Mouse (Mus musculus) heart, postnatal 10 days (tissue): Measurements from ENCODE around the gene Rrbp1. TPM values are rescaled to one million over a fixed set of nuclear protein-coding genes. Genes with fewer than 3 reads are reported as not detected.

ENCODE experiments used
- DNase-seq, 2 experiments: peaks; one replicate each; pipeline ENCODE4 v3.0.0; 2021
- intact Hi-C: fragments of 180-260 bp; cut with DNase I; formaldehyde crosslinking; loops from one replicate; pipeline ENCODE4 v1.15.1; 2025
- total RNA-seq, 2 experiments: library from RNA; stranded (reverse); gene quantifications; 2 replicates each; pipeline ENCODE4 v1.2.3; 2021

Gene Rrbp1
- 100 to 1,000 TPM; 147 to 160 TPM for total RNA-seq

DNA sequence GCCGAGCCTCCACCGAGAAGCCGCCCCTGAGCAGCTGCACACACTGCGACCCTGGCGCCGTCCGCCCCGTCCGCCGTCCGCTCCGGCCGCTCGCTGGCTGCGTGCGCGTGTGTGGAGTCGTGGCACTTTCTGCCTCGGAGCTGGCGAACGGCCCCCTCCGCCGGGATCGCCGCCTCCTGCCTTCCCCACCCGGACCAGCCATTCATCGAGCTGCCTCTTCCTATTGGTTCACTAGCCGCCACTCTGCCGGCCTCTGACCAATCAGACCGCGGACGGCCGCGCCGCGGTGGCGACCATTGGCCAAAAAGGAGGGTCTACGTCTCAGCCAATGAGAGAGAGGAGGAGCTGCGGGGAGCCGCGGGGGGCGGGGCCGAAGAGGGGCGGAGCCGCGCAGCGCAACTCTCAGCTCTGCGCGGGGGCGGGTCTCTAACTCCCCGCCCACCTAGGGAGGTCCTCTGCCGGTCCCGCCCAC is at the start of gene Rrbp1:
TSS of gene Rrbp1 (minus strand) at position 184 of the 472 bp plus-strand sequence.
- intact Hi-C loops: loop anchor here (2.0 to 10.0 kb wide), 4 partner anchors 76 to 260 kb away; partner anchors contain the start of genes Mgme1 and Snx5
- DNase-seq: peak; percentile 99 to 100

DNA sequence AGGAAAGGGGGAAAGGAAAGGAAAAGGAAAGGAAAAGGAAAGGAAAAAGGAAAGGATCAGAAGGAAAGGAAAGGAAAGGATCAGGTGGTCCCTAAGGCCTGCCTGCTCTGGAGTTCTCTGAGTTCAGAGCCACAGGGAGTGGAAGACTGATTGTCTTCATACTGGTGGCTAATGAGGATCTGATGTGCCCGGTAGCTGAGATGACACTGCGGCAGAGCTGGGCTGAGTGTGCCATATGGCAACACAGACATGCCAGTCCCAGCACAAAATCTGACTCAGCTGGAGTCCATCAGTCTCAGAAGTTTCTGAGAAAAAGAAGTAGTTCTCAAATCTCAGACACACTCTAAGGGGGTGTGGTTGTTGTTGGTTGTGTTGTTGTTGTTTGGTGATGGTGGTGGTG is 46.7 kb upstream of the Rrbp1 start:
- intact Hi-C loops: no loop called here
- DNase-seq: no peak

DNA sequence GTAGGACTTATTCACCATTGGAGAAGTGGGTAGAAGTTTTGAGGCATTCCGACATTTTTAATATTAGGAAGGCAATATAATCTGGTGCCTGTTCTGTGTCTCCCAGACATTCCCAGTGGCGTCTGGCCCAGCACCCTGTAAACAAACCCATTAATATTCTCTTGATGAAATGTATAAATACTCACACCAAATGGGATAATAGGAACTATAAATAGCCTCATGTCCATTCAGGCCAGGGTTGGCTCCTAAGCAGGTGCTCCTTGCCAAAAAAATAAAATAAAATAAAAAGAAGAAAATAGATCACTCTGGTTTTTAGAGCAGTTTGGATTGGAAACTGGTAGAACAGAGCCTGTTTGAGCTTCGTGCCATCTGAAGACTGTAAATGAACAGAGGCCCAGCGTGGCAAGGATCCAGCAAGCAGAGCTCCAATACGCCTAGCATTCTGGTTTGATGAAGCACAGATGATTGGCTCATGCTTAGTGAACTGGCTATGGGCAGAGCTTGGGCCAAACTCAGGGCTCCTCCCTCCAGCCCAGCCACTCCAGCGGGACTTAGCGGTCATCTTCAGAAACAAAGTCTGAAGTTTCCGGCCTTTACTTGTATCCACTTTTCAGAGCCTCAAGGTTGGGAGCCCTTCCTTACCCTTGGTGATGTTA is 41.5 kb upstream of the Rrbp1 start:
- DNase-seq: peak; percentile 57
- intact Hi-C loops: no loop called here

- intact Hi-C loops: no loop called here
- DNase-seq: no peak
Measured at GRCm38 (mm10) chr2:144050861-144051260, 39.8 kb upstream of the Rrbp1 start.

- no peak for DNase-seq
- intact Hi-C loops: no loop called here
Measured at GRCm38 (mm10) chr2:144050146-144050680, 39.1 kb upstream of the Rrbp1 start.

- intact Hi-C loops: no loop called here
- DNase-seq: no peak
Measured at GRCm38 (mm10) chr2:144046916-144047315, 35.9 kb upstream of the Rrbp1 start.

DNA sequence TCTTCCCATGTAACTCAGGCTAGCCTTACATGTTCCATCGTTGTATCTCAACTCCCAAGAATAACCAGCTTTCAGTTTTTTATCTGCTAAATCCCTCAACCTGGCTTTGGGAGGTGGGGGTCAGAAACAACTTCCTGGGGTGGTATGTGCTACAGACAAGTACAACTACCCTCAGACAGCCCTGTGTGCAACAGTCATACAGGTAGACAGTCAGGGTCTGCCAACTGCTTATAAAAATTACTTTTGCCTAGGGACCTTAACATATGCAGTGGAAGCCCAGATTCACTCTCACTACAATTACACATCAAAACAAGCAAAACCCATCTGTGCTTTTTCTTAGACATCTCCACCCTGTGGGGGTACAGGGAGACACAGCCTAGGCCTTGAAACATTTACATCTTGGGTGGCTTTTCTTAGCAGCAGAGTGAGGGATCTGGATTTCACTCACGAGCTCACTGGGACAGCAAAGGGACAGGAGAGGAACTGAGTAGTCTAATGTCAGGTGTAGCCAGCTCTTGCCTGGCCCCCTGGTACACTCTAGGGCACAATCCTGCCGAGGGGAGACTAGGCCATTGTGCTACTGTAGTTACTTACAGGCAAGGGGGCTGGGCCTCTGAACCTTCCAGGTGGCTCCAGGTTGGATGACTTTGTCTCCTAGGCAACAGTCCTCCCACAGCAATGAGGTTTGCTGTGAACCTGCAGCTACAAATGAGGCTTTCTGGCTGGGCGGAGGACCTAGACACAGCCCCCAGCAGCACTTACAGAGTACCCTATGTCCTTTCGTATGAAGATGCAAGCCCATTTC is 34.9 kb upstream of the Rrbp1 start:
- no peak for DNase-seq
- intact Hi-C loops: no loop called here

- DNase-seq: peak; percentile 67 to 70
- intact Hi-C loops: no loop called here
Measured at GRCm38 (mm10) chr2:144044726-144045125, 33.7 kb upstream of the Rrbp1 start.

- intact Hi-C loops: no loop called here
- DNase-seq: no peak
Measured at GRCm38 (mm10) chr2:144032664-144033063, 21.6 kb upstream of the Rrbp1 start, which contains the start of gene Banf2. Gene Banf2 (plus strand): TSS chr2:144033059.

- intact Hi-C loops: no loop called here
- no peak for DNase-seq
Measured at GRCm38 (mm10) chr2:144030791-144031190, 19.7 kb upstream of the Rrbp1 start.

DNA sequence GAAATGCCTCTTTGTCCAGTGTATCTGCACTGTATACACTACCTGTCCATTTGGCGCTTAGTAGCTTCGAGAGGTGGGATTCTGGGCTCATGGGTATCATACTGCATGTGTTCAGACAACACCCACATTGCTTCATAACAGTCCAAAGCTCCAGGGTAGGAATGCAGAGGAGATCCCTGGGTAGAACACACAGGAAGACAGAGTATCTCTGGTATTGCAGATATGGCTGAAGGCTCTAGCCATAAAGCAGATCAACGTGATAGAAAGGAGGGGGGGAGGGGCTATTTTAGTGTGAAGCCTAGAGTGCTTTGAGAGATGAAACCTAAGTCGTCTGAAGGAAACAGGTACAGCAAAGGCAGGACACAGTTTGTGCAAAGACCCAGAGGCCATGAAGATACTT is 15.4 kb upstream of the Rrbp1 start:
- intact Hi-C loops: no loop called here
- no peak for DNase-seq

DNA sequence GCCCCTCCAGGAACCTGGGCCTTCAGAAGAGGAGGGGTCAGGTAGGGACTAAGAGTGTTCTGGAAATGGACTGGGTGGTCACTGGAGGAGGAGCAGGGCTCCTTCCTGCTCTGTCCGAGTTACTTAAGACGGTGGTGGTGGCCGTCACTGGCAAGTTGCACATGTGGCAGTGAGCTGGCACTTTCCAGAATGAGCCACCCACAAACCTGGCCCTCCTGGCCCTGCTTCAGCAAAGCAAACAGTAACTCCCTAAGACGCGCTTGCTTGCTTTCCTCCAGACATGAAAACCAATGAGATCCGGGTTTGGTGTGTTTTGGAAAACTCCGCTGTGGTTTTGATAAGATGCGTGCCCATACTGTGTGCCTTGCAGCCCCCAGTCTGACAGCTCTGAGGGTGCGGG is 14.3 kb upstream of the Rrbp1 start:
- DNase-seq: no peak
- intact Hi-C loops: no loop called here

DNA sequence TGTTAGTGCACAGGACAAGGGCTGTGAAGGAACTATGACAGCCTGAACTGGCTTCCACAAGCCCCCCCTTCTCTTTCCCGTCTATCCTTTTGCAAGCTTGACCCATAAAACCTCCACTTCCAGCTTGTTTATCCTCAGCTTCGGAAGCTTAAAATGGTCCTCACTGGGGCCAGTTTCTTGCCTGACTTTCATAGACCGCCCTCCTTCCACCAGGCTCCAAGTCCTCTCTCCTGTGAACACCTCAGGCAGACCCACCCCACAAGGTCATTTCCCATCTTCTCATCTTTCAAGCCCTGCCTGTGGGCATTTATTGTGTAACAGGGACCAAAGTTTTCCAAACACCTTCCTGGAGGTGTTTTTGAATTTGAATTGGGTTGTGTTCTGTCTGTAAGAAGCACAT is 11.4 kb upstream of the Rrbp1 start:
- intact Hi-C loops: no loop called here
- no peak for DNase-seq

DNA sequence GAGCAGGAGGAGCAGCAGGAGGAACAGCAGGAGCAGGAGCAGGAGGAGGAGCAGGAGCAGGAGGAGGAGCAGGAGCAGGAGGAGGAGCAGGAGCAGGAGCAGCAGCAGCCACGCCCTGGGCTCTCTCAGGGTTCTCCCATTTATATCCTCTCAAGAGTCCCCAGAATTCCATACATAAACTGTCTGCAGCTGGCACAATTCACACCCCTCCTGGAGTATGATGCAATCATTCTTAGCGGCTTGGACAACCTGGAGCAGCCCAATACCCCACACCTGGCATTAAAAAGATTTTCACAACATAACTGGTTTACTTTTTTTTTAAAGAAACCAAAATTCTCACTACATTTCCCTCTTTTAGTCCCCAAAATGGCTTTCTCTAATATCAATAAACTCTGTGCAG is 8.9 kb upstream of the Rrbp1 start:
- intact Hi-C loops: loop anchor here (10.0 kb wide), 1 partner anchor 145 kb away; no protein-coding TSS in a partner anchor
- no peak for DNase-seq

- intact Hi-C loops: loop anchor here (10.0 kb wide), 1 partner anchor 149 kb away; no protein-coding TSS in a partner anchor
- no peak for DNase-seq
Measured at GRCm38 (mm10) chr2:144015861-144016260, 4.8 kb upstream of the Rrbp1 start.

DNA sequence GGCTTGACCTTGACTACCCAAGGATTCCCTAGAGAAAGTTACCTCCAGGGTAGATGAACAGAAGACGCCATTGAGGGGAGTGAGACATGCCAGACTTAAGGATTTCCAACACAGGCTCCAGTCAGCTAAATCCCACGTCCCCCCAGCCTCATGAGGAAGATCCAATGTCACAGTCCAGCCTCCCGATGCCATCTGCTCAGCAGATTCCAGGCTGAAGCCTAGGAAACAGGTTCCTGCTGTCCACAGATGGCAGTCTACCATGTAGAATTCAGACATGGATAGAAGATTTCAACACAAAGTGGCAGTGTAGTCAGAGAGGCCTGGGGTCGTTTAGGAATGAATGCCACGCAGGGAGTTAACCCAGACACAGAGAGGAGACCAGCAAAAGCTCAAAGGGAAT is 3.4 kb upstream of the Rrbp1 start:
- intact Hi-C loops: loop anchor here (10.0 kb wide), 1 partner anchor 150 kb away; no protein-coding TSS in a partner anchor
- DNase-seq: no peak

GRCm38 (mm10) chr2:144014051-144014450 is 3.0 kb upstream of the Rrbp1 start:
- DNase-seq: no peak
- intact Hi-C loops: loop anchor here (10.0 kb wide), 1 partner anchor 151 kb away; no protein-coding TSS in a partner anchor

DNA sequence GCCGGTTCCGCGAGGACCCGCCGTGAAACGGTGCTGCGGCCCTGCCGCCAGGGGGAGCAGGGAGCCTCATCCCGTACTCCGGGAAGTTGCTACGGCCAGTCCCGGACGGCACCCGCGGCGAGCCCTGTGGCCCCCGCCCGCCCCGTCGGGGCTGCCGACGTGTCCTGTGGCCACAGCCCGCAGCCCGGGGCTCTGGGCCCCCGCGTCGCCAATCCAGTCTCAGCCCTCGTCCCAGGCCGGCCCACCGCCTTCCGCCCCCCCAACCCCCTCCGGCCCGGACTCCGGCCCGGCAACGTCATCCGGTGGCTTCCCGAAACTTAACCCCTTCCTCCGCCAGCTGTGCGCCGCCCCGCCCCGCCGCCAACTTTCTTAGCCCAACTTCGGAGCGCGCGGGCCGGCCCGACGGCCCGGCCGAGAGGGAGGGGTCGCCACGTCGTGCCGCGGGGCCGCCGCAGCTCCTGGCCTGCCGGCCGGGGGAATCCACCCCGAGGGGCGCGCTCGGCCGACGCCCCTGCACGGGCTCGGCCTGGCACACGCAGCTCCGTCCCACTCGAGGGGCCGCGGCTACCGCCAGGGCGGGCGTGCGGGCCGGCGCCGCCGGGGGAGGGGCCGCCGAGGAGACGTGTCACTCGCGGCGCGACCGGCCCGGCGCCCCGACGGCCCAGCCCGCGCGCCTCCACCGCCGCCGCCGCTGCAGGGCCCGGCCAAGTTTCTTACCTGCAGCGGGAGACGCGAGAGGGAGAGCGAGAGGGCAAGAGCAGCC is 600 bp downstream of the Rrbp1 start:
- peak; percentile 91 to 92 for DNase-seq
- intact Hi-C loops: loop anchor here (2.0 to 10.0 kb wide), 4 partner anchors 76 to 260 kb away; partner anchors contain the start of genes Mgme1 and Snx5

GRCm38 (mm10) chr2:144009551-144010281 is 1.3 kb downstream of the Rrbp1 start:
- peak; percentile 52 to 61 for DNase-seq
- intact Hi-C loops: loop anchor here (2.0 to 10.0 kb wide), 6 partner anchors 77 to 278 kb away; partner anchors contain the start of genes Mgme1 and Snx5

- no peak for DNase-seq
- intact Hi-C loops: loop anchor here (5.0 kb wide), 2 partner anchors 188 to 278 kb away; no protein-coding TSS in a partner anchor
Measured at GRCm38 (mm10) chr2:144009081-144009480, 2.0 kb downstream of the Rrbp1 start.
